Mouse (Mus musculus): ENCODE measurements around the gene Gm14443.
"Not testable (repeated sequence)": the region's sequence is repeated elsewhere in the genome, so short reads cannot be mapped to it uniquely, and the experiment has no call there.

DNA sequence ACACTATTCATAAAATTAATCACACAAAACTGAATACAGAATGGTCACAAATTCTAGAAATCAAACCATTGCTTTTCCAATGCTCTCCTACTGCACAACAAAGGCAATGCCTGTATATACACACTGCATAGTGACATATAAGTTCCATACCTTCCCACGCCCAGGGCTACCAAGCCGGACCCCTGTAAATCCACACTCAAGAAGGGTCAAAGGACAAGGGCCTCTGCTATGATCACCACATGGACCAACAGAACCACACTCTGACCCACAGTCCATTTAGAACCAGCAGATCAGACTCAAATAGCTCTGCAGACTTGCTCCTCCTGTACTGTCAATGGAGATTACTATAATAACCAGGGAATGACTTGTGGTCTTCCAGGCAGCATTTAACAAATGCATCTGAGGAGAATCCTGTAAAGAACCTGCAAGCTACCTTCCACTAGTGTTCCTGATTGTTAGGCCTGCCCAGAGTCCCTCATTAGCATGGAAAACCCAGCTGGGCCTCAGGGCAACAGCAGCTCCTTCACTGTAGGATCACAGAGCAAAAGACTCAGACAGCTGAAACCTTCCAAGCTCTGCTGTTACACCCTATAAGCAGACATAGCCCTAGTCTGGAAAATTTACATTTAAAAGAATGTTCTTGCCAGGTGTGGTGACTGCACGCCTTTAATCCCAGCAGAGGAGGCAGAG is 2.6 kb downstream of the Gm14443 start:
- TF ChIP-seq POLR2A (IDR thresholded peaks at IDR 0.05; ENCODE audit: low read depth, low read length); CTCF (conservative IDR thresholded peaks at IDR 0.05; ENCODE audit: insufficient read depth, insufficient read length, low read depth, low read length): not testable (repeated sequence)
